Mouse (Mus musculus): ENCODE results near the gene Krtap19-1.

Gene Krtap19-1

DNA sequence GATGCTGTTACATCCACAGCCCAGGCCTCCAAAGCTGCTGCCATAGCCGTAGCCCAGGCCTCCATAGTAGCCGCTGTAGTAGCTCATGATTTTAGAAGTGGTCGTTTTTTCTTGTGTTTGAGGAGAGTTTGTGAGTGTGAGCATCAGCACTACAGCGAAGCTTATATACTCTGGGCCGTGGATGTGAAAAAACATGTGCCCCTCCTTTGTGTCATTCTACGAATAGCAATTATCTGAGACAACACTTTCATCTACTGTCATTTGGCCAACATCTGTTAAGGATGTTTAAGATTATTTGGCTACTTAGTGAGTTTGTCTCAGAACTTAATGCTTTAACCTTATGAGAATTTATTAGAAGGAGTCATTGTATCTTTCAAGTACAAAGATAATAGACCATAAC lies at the start of gene Krtap19-1:
TSS of gene Krtap19-1 (minus strand) at position 101 of the 400 bp plus-strand sequence.
- DNase-seq (ENCODE audit: low read depth, low spot score): no peak

DNA sequence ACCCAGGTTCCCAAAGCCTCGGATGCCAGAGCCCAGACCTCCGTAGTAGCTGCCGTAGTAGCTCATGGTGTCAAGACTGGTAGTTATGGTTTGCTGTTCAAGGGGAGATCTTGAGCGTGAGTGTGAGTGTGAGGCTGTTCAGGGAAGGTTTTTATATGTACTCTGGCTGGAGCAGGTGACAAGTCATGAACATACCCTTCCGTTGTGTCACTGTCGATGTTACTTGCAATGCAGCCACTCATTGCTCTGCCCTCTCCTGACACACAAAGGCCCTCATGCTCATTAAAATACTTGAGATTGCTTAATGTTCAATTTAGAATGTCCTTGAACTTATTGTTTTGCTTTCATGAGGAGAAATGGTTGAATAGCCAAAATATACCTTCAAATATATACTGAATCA lies 27.1 kb upstream of the Krtap19-1 start, which contains the start of gene Krtap19-5:
TSS of gene Krtap19-5 (minus strand) at position 101 of the 400 bp plus-strand sequence.
- DNase-seq (ENCODE audit: low read depth, low spot score): no peak

DNA sequence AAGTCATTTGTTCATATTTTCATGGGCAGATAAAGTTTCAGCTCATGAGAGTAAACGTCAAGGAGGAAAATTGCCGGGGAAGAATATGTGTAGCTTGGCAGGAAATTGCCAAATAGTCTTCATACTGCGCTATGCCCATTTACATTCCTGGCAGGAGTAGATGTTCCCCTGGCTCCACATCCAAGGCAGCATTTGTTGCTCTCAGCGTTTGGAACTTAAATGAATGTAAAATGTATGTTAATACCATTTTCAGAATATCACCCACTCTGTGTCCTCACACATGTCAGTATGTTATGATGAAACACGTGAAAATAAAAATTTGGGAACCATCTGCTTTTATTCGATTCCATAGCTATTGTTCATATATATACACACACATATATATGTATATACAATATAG lies 17.7 kb upstream of the Krtap19-1 start:
- DNase-seq (ENCODE audit: low read depth, low spot score): no peak

DNA sequence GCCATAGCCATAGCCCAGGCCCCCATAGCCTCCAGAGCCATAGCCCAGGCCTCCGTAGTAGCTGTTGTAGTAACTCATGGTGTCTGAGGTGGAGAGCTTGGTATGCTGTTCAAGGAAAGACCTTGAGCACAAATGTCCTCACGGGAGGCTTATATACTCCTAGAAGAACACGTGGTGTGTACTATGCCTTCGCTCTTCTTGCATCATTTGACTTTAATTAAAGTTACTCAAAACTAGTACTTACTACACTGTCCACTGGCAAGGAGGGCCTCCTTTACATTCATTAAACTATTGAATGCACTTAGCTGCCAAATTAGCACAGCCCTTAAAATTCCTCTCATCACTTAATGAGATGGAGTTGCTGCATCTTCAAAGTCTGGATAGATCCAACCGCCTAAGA lies 15.8 kb upstream of the Krtap19-1 start, which contains the start of gene Krtap19-4:
TSS of gene Krtap19-4 (minus strand) at position 101 of the 400 bp plus-strand sequence.
- DNase-seq (ENCODE audit: low read depth, low spot score): no peak

DNA sequence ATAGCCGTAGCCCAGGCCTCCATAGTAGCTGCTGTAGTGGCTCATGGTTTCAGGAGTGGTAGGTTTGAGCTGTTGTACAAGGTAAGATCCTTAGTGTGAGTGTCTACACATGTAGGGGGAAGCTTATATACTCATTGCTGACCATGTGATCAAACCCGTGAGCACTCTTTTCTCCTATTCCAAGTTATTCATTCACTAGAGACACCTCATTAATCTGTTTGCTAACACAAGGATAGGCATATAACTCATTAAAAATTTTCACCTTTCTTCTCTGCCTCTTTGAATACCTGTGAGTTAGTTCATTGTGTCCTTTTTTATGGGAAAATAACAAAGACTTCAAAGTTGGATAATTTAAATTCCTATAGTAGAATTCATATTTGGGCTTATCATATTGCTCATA lies 8.7 kb upstream of the Krtap19-1 start, which contains the start of gene Krtap19-3:
TSS of gene Krtap19-3 (minus strand) at position 101 of the 400 bp plus-strand sequence.
- DNase-seq (ENCODE audit: low read depth, low spot score): no peak

DNA sequence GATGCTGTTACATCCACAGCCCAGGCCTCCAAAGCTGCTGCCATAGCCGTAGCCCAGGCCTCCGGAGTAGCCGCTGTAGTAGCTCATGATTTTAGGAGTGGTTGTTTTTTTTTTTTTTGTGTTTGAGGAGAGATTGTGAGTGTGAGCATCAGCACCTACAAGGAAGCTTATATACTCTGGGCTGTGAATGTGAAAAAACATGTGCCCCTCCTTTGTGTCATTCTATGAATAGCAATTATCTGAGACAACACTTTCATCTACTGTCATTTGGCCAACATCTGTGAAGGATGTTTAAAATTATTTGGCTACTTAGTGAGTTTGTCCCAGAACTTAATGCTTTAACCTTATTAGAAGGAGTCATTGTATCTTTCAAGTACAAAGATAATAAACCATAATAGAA lies 5.0 kb upstream of the Krtap19-1 start, which contains the start of gene Krtap19-2:
TSS of gene Krtap19-2 (minus strand) at position 101 of the 400 bp plus-strand sequence.
- DNase-seq (ENCODE audit: low read depth, low spot score): no peak

DNA sequence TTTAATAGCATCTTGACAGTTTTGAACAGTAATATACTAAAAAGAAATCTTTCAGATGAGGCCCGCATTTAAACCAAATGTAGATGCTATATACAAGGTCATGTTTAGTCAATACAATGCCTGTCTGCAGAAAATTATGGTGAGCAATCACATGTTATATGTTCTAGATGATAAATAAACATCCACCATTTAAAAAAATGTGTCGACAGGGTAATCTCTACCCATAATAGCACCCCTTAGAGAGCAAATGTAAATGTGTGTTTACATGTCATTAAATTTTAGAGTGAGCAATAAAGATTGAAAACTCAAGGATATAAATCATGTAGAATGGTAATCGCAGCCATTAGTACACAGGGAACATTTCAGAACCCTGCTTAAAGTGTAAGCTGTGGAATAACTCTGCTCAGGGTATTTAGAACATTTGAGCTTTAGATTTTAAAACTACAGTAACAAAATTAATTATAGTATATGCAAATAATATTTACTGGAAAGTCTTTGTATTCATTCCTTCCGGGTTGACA lies 4.3 kb downstream of the Krtap19-1 start:
- DNase-seq (ENCODE audit: low read depth, low spot score): no peak

DNA sequence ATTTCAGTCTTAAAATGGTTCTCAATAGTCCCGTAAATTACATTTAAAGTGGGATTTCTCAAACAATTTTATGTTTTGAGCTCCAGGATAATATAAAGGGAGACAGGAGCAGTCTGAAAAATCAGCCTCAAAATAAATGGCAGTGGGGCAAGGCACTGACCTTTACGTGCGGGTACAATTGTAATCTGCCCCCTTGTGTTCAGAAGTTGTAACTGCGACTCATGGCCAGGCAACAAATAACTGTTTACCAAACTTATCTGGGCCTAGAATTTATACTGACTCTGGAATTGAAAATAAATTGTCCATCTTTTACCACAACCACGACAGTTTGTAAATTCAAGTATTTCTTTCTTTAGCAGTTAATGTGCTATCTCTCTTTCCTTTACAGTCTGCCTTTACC lies 17.8 kb downstream of the Krtap19-1 start:
- DNase-seq (ENCODE audit: low read depth, low spot score): no peak

DNA sequence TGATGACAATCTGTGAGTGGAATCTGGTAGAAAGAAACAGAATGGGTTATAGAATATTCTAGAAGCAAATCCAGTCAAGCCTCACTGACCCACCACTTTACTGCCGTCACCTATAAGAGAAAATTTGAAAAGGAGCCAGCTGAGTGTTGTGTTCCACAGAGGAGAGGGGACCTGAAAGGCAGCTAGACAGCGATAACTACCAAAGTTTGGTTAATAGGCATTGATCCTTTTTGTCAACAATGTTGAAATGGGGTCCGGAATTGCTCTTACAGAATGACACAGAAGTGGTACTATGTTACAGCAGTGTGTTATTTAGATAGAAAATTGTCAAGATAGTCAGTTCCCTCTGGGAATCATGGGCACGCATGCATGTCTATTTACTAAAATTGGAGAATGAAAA lies 20.7 kb downstream of the Krtap19-1 start:
- no peak for DNase-seq (ENCODE audit: low read depth, low spot score)

DNA sequence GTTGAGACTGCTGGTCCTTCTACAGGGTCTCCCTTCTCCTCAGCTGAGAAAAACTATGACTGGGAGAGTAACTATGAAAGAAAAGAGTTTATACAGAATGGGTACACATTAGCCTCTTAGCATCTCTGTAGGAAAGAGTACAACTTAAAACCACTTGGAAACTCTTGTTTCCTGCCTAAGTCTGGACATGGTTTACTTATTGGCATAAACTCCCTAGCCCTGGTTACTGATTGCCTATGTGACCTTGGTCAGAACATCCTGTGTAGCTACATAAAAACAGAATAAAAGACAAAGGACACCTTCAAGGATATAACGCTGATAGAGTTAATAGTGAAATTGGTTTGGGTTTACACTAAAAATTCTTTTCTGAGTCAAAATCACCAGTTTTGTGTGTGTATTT lies 21.8 kb downstream of the Krtap19-1 start:
- DNase-seq (ENCODE audit: low read depth, low spot score): no peak

DNA sequence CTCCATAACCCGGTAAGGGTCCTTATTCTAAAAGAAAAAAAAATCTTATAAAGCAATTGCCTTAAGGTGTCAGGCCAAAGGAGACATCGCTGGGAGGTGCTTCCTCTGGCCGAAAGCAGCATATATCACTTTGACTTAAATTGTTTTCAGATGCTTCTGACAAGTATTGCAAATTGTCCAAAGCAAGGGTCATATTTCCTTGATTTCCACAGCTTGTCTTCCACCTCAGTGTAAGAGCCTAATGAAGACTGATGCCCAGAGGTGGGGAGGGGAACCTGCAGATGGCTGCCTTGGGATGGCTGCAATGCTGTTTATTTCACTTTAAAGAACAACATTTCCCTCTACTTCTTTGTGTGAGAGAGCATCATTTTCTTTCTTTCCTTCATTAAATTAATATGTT lies 42.2 kb downstream of the Krtap19-1 start:
- no peak for DNase-seq (ENCODE audit: low read depth, low spot score)

DNA sequence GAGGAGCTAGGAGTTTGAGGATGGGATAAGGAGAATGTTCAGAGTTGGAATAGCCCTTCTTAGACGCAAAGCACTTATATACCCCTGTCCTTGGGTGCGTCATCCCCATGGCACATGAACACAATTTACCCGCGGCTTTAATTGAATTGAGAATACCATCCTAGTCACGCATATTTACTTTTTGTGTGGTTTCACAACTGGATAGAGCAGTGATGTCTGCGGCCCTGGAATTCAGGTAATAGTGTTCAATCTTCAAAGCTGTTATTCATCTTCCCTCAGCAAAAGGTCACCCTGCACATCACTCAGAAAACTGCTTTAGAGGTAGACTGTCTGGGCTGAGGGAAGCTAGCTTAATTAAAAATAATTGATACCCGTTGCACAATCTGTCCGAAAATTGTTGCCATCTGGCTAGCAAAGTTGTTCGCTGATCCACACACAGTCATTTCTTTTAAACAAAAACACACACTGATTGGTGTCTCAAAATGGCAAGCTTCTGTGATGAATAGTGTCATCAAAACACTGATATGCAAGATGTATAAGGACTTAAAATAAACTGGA lies 43.0 kb downstream of the Krtap19-1 start, which contains the start of gene Krtap14:
TSS of gene Krtap14 (minus strand) at position 51 of the 558 bp plus-strand sequence.
- no peak for DNase-seq (ENCODE audit: low read depth, low spot score)

DNA sequence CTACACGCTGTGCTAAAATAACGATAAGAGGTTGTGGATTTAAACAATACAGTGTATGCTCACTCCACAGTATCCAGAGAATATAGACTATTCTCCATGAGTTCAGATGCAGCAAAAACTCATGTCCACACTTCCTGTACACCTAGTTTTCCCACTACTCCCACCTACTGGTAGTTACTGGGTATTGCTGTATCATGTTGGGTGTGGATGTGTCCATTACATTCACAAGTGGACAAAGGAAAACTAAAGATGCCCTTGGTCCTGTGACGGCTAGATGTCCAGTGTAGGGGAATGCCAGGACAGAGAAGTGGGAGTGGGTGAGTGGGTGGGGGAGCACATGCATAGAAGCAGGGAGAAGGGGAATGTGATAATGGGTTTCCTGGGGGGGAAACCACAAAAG lies 45.5 kb downstream of the Krtap19-1 start:
- DNase-seq (ENCODE audit: low read depth, low spot score): no peak

DNA sequence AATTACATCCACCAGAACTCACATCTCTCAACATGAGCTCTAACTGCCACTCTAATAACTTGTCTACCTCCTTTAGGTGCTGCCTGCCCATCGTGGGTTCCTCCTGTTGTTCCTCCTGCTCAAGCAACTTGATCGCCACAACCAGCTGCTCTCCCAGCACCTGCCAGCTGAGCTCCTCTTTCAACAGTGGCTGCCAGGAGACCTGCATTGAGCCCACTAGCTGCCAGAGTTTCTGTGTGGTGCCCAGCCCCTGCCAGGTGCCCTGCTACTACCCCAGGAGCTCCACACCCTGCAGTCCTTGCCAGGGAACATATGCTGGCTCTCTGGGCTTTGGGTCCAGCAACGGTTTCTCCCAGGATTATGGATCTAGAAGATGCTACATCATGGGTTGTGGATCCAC lies 49.1 kb downstream of the Krtap19-1 start, which contains the start of gene Krtap15:
TSS of gene Krtap15 (plus strand) at position 150 of the 400 bp plus-strand sequence.
- no peak for DNase-seq (ENCODE audit: low read depth, low spot score)

All from CD4-positive helper T cell, adult 2 months (primary cell).